Mouse (Mus musculus) fibroblast of lung, adult 2 months (primary cell): ENCODE data around the gene Ralgapa2.

Experiments
- DNase-seq: peaks from one replicate; pipeline ENCODE4 v3.0.0-alpha.2; 2011; ENCODE audit warnings: low read depth

Ralgapa2 gene

GRCm38 (mm10) chr2:146428751-146429150 lies 83.4 kb downstream of the Ralgapa2 start:
- no peak for DNase-seq

GRCm38 (mm10) chr2:146427380-146427779 lies 84.8 kb downstream of the Ralgapa2 start:
- no peak for DNase-seq

- no peak for DNase-seq
Measured at GRCm38 (mm10) chr2:146426321-146426720, 85.8 kb downstream of the Ralgapa2 start.

- DNase-seq: no peak
Measured at GRCm38 (mm10) chr2:146425235-146425634, 86.9 kb downstream of the Ralgapa2 start.

DNA sequence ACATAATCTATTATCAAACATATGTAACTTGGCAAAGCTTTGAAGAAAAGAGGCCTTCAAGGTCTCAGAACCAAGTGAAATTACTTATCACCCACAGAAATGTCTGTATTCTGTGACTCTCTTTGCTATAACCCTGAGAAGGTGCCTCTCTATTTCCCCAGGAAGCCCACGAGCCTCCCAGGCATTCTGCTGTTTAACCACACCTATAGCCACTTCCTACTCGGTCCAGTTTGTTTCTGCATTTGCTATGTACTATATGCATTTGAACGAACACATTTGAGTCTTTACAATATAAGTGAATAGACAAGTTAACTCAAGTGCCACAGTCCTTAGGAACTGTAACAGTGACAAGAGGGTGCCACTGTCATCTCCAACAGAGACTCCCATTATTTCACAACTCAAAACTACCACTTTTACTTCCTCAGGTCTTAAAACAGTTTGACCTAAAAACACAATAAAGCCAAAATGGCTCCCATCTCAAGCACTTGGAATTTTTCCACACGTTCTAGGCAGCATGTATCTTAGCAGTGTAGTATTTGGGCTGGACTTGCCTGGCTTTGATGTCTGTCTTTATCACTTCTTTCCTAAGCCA lies 88.3 kb downstream of the Ralgapa2 start:
- DNase-seq: no peak

DNA sequence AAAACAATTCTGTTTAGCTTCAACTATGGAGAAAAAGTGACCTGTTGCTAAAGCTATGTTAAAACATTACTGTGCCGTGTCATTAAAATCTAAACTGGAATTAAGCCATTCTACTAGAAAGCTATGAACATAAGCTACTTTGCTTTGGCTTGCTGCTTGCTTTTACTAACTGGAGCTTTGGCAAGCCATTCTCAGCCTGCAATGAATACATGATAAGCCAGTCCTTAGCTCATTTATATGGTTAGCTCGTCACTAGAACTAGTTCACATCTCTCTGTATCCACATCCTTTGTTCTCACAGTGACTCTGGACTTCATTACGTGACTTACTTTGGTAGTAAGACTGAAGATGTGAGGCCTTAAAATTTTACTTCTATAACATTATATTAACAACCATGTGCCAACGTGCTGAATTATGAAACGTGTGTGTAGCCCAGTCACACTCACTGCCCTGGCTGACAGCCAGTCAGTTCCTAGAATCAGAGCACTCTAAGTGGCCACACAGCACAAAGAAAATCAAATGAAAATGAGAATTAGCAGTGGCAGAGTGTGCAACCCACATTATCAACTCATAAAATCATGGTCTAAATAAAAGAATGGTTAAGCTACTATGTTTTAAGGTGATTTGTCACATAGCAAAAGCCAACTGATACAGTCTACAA lies 89.0 kb downstream of the Ralgapa2 start:
- DNase-seq: no peak

- DNase-seq: no peak
Measured at GRCm38 (mm10) chr2:146416283-146416682, 95.9 kb downstream of the Ralgapa2 start.

GRCm38 (mm10) chr2:146414484-146415291 lies 97.5 kb downstream of the Ralgapa2 start:
- DNase-seq: peak; percentile 27

- no peak for DNase-seq
Measured at GRCm38 (mm10) chr2:146412733-146413132, 99.4 kb downstream of the Ralgapa2 start.

GRCm38 (mm10) chr2:146411904-146412303 lies 100.2 kb downstream of the Ralgapa2 start:
- no peak for DNase-seq

- no peak for DNase-seq
Measured at GRCm38 (mm10) chr2:146407078-146407477, 105.1 kb downstream of the Ralgapa2 start.

DNA sequence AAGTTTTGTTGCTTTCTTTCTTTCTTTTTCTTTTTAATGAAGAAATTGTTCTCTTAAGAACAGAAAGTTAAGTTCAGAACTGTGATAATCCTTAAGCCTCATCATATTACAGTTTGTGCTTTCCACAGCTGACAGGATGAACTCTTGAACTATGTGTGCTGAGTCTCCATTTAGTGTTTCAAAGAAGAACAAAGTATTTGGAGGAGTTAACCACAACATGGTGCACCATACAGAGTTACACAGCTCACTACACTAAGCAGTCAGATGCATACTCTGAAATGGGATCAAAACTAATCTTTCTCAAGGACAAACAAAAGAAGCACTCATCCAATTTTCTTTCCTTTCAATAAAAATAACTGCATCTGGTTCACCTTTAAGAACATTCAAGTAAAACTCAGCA lies 110.6 kb downstream of the Ralgapa2 start:
- DNase-seq: no peak

- DNase-seq: no peak
Measured at GRCm38 (mm10) chr2:146400738-146401137, 111.4 kb downstream of the Ralgapa2 start.

GRCm38 (mm10) chr2:146398211-146398865 lies 113.8 kb downstream of the Ralgapa2 start:
- no peak for DNase-seq

DNA sequence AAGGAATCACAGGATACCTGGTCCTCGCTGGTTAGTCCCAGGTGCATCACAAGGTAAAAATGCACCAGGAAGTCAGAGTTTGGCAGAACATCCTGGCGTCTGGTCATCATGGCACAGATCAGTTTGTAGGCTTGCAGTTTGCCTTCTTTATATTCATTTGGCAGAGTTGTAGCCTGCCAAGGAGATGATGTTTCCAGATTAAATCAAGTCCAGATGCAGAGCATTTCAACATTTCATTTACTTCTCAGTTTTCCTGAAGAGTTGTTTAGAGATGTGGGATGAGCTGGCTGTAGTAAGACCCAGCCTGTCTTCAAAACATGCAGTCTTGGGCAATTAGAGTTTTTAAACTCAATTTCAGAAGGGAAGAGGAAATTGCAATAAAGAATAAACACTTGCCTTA lies 124.9 kb downstream of the Ralgapa2 start:
- DNase-seq: no peak

DNA sequence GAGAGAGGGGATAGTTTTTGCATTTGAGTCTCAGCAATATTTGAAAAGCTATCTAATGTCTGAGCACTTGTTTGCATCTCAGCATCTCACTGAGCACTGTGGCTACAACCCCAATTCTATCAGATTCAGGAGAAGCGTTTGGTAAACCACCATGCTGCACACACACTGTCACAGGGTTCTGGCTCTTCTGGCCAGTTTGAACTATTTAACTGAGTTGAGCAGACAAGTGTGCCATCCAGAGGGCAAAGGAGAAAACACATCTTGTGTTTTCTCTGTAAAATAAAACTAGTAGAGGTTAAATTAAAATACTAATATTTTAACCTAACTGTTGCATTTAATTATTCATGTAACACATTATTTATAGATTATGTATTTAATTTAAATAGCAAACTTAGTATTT lies 127.6 kb downstream of the Ralgapa2 start:
- no peak for DNase-seq

GRCm38 (mm10) chr2:146376293-146376692 lies 135.9 kb downstream of the Ralgapa2 start:
- DNase-seq: no peak

DNA sequence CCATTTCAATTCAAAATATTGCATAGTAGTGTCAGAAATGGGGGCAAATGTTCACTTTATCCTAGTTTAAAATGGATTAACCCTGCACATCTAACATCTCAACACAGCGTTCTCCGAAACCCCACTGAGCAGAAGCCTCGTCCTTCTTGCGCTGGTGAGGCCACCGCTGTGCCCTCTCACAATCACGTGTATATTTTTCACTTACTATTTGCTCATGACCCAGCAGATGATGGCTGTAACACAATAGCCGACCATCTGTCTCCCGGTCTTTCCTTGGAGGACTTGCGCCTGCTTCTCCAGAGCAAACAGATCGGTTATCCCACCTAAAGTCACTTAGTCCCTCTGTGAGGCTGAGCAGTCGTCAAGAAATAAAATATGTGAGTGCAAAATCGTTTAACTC lies 146.0 kb downstream of the Ralgapa2 start:
- no peak for DNase-seq

- no peak for DNase-seq
Measured at GRCm38 (mm10) chr2:146365368-146365983, 146.7 kb downstream of the Ralgapa2 start.

DNA sequence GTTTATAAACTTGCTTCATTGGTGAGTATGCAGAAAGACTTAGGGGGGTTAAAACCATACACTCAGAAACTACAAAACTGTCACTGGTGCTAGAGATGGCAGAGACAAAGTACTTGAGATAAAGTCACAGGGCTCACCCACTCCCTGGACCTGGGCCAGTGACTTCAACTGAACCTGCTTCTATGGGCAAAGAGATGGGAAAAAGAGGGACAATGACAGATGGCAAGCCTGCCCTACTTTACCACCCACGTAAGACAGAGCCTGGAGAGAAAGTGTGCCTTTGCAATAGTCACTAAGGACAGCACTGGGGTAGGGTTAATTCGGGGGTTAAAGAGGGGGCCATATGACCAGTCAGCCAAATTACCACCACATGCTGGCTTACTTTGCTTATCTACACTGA lies 148.7 kb downstream of the Ralgapa2 start:
- no peak for DNase-seq

- DNase-seq: no peak
Measured at GRCm38 (mm10) chr2:146362932-146363331, 149.2 kb downstream of the Ralgapa2 start.

DNA sequence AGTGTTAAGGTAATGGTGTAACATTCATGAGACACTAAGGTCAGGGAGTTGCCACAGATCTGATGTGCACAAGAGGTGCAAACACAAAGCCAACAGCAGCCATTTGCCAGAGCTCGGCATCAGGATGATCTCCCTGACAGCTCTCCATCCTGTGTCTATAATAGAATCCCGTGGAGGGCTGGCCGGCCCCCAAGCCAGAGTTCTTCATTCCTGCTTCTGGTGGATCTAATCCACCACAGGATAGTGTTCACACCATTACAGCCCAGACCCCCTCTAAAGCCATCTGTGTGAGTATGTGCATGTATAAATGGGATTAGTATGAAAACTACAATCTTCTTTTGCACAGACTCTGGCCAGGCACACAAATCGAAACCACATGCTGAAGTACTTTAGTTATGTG lies 150.2 kb downstream of the Ralgapa2 start:
- no peak for DNase-seq
